Mouse (Mus musculus) kidney, postnatal 14 days (tissue): ENCODE results near the gene Prrxl1.
A peak's percentile ranks its signal among the peaks of the same experiment; 100 is the strongest.

ENCODE experiments used
- DNase-seq: peaks from one replicate; pipeline ENCODE4 v3.0.0; 2022; ENCODE audit warnings: mixed read lengths

Gene Prrxl1

DNA sequence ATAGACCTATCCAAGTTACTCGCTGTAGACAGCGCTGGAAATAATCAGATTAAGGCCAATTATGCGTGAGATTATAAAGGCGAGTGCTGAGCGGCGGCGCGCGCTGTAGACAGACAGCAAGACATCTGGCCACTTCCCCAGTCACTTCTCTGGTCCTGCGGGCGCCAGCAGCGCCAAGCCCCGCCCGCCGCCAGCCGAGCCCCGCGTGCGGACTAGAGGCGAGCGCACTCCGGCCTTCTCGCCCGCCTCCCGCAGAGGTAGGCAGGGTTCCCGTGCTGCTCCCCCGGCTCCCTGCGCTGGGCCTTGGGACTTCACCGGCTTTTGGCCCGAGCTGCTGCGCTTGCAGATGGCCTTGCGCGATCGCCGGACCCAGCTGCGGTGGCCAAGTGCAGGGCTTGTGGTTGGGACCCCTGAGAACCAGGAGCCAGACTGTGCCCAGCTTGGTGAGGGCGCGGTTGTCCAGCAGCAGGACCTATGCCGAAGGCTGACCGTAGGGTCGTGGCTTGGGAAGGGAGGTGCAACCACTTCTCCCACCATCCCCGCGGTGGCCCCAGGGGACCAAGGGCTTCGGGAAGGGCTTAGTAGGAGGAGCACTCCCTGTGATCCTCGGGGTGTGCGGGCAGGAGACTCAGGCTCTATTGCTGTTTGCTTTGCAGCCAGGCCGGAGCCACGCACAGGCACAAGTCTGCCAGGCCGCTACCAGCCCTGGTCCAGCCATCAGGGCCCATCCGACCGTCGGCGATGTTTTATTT lies at the start of gene Prrxl1:
Gene Prrxl1 (plus strand): TSS at position 118 of the 752 bp plus-strand sequence.
- DNase-seq: no peak

DNA sequence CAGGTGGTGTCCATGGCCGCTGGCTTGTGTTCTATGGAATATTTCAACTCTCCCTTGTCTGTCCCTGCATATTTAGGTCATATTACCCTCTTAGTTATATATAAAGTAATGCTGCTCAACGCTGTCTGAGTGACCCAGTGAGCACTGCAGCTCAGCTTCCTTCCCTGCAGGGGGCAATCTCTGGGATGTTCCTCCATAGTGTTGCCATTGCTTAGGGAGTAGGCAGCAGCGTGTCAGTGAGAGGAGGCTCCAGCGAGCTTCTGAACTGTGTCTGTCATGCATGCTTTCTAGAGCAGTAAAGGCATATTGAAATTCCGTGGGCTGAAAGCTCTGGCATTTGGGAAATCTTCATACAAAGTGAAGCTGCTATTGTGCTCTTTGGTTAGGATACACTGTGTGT lies 47.4 kb upstream of the Prrxl1 start:
- DNase-seq: no peak

DNA sequence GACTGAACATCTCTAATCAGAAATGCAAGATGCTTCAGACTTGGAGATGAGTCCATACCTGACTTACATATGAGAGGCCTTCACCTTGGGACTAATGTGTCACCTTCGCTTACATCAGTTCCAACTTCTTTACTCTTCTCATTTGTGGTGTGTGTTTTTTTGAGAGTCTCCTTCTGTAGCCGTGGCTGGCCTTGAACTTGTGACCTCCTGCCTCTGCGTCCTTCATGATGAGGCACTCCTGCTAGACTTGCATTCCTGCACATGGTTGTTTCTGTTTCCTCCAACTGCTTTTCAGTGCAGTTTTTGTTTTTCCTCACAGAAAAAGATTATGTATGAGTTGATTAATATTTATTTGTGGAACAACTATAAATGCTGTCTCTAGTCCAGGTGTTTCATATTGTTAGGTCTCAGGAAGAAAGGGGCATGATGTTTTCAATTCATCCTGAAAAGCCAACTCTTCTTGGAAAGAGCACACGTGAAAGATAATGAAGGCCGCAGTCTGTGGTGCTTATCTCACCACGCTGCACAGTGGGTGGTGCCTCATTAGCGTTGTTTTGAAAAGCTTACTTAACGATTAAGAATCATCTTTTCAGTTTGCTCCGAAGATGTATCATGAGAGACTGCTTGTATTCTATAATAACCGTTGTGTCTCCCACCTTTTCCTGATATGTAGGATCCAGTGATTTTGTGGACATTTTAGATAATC lies 45.9 kb upstream of the Prrxl1 start:
- no peak for DNase-seq

DNA sequence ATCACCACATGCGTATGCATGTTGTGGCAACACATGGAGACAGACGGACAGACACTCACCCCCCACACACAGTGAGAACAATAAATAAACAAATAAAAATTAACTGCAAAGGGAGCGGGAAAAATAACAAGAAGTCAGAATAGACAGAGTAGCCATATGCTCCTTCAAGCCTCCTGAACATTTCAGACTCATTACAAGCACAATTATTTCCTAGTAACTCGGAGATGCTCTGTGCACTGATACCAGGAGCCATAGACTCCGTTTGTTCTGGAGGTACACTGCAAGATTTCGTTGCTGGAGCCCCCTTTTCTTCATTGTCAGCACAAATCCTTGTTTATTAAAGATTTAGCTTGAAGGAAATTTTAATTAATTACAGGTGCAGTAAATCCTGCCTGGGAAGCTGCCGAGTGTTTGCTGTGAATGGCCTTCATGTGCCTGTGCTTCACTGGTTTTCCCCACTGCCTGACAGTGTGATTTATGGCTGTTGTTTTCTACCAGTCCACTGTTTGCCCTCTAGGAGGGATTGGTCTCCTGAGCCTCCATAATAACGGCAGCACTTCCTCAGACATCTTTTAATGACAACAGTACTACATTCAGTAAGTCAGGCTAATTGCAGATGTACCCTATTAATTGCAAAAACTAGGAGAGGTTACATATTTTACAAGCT lies 44.2 kb upstream of the Prrxl1 start:
- DNase-seq: no peak

DNA sequence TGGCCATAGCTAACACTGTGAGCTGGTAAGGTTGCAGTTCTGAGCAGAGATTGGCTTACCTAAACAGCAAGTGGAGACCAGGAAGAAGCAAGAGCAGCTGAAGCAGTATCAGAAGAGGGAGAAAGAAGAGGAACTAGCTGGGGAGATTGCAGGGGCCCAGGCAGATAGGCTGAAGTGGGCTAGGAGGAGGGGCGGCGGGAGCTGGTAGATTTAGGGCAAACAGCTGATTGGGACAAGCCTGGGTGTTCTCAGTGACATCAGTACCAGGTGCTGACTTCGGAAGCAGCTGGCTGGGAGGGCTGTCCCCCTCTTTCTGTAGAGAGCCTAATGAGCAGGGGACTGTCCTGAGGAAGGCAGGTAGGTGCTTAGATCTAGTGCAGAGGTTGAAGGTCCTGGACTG lies 37.8 kb upstream of the Prrxl1 start:
- no peak for DNase-seq

DNA sequence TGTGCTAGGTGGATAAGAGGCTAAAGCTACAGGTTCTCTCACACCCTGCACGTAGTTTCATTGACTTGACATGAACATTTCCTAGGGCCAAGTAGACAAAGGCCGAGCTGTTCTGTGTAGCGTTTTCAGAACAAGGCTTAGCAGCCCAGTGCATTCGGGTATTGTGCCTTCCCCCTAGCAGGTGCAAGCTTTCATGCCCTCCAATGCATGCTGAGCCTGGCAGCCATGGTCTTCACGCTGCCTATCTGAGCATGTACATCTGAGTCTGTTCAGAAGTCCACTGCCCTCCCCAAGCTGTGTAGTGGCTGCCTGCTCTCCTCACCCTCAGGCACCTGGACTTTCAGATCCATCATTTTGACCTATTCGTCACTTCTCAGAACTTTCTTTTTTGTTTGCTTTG lies 35.5 kb upstream of the Prrxl1 start:
- DNase-seq: no peak

DNA sequence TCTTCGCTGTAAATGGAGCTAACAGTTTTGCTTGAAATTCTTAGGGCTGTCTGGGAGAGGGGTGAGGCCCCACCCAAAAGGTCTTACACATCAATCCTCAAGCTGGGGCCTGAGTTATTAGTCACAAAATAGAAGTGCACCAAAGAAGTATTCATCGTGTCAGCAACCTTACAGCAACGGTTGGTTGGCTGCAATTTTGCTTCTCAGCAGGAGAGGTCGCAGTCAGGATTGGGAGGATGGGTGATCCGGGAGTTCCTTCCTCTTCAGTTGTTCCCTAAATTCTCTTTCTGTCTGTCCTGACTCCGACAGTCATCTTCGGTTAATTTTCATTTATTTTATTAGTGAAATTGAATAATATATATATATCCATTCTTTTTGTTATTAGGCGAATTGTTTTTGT lies 26.7 kb upstream of the Prrxl1 start:
- no peak for DNase-seq

DNA sequence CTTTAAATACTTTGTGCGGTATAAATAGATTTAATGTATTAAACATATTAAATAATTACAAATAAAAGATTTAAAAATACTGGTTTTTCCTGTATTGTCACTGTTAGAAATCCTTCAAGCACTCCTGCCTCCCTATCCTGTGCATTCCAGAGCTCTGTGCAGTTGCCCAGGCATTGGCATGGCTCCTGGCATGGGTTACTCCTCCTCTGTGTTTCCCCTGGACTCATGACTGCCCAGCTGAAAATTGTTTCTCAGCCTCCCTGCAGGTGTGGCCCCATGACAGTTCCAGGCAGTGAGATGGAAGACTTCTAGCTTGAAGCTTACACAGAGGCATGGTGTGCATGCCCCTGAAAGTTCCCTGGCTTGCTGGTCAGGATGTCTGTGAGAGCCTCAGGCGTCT lies 20.8 kb upstream of the Prrxl1 start:
- DNase-seq: peak; percentile 7

DNA sequence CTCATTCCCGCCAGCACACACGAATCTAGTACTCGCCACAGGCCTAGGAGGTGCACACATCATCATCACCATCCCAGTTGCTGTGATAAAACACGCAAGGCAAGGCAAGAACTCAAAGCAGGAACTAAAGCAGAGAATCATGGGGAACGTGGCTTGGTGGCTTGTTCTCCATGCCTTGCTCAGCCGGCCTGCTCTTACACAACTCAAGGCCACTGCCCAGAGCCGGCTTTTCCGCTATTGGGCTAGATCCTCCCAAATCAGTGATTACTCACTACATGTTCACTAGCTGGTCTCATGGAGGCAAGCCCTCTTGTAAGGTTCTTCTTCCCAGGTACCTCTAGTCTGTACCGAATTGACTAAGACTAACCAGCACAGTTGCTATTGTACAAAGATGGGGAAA lies 15.5 kb upstream of the Prrxl1 start:
- DNase-seq: no peak

DNA sequence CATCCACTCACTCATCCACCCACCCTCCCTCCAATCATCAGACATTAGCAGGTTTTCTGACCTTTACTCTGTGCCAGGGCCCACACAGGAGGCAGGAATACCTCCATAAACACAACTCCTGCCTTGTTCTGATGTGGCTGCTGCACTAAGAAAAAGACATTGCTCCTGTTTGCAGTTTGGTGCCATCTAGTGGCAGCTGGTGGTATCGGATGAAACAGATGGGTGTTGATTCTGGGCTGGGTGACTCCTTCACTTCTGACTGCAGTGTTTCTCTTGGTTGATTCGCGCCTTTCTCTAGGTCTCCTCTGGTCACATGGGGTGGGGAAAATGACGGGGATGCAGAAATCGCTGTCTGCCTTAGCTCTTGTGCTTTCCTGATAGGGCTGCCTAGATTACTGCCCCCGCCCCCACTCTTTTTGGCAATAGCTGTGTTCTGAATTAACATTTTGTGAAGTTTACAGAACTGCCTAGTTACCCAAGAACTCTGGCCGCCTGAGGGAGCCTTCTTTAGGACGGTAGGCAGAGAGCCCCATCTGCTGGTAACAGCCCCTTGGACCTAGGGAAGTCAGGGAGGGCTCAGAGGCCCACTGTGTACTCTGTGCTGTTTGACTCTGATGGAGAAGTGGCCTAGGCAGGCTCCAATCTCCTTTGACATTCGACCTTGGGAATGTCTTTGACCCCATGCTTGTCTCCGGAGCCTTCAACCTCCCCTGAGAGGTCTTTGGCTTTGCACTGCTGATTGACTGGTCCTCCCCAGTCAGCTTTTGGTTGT lies 12.0 kb upstream of the Prrxl1 start:
- DNase-seq: peak; percentile 79

DNA sequence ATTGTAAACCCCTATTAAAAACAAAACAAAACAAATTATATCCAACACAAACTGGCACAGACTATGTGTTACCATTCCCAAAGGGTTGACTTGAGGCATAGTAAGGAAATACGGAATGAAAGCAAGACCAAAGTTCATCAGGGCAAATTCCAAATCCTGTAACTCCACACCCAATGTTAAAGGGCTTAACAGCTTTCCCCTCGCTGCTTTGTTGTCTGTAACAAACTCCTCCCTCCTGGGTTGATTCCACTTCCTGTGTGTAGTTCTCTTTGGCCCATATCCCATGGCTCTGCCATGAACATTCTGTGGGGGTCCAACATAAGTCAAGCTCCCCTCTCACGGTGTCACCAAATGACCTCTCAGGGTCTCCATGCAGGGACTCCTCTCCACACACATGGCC lies 8.8 kb upstream of the Prrxl1 start:
- no peak for DNase-seq

DNA sequence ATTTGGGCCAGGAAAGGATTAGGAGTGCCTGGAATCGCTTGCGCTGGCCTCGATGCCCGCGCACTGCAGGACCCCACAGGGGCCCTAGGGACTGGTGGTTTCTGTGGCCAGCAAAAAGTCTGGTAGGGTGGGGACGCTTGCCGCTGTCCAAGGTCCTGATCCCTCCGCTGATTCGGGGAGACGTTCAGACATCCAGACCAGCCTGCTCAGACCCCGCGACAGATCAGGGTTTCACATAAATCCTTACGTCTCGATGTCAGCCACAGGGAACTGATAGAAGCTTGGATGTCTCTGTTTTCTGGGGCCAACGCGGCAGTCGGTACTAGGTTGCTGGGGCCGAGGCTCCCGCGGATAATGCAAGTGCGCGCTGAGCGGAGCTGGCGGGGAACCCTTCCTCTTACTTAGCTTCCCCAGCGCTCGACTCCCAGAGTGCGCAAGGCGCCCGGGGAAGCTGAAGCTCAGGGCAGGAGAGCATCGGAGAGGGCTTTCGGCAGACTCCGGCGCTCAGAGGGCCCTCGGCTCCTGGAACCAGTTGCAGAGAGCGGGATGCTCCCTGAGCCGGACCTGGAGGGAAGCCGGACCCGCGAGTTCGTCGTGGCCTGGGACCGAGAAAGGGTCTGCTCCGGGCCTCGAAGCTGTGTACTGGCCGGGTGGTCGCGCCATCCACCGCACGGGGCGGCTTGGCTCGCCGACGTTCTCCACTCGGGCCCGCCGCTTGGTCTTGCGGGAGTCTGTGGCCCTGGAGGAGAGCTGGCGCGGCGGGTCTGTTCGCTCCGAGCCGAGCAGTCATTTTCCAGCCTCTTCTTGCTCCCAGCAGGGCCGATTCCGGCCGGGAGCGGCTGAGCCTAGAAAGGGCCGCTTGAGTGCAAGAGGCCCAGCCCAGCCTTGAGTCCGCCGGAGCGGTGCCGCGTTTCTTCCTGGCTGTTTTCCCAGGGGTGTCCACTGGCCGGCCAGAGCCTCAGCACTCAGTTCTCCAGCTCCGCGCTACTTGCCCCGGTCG lies 1.7 kb upstream of the Prrxl1 start:
- peak; percentile 81 for DNase-seq

DNA sequence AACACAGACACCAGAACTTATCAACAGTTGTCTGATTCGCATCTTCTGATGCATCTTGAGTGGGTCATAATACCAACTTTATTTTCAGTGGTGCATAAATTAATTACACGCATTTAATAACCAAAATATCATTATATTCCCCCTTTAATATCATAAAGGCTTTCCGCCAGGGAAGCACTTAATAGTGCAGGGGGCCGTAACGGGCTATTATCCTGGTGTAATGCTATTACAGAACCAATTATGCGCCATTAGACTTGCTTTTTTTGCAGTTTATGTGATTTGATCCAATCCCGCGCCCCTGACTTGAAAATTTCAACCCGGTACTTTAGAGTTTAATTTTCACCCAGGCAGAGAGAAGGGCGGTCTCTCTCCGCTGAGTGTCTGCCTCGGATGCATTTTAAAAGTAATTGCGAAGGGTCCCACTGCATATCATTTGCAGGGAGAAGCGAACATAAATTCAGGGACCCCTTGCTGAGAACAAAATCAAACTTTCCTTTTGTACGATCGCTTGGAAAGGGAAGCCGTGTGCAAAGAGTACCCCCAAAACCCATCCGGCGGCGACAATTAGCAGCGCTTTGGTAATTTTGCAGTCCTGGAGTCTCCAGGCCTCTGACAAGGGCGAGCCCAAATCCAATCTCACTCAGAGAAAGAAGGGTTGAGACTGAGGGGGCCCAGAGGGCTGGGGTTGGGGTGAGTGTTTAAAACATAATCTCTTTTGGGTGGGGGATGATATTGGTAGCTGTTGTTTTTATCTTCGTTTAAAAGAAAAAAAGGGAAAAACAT lies 579 bp upstream of the Prrxl1 start:
- no peak for DNase-seq

DNA sequence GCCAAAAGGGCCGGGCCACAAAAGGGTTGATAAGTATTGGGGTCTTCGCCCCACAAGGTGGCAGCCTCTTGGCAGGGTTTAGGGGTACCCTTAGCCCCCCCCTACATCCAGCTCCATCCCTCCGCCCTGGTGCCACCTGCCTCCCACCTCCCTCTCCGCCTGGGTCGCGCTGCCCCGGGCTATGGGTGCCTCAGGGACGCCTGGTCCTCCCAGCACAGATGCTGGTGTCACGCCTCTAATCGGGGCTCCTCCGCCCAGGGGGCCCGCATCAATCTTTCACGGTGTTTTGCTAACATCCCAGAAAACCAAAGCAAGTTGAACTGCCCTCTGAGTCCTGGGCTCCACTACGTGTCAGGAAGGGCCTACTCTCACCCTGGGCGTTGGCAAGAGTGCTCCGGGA lies 903 bp downstream of the Prrxl1 start:
- DNase-seq: no peak

DNA sequence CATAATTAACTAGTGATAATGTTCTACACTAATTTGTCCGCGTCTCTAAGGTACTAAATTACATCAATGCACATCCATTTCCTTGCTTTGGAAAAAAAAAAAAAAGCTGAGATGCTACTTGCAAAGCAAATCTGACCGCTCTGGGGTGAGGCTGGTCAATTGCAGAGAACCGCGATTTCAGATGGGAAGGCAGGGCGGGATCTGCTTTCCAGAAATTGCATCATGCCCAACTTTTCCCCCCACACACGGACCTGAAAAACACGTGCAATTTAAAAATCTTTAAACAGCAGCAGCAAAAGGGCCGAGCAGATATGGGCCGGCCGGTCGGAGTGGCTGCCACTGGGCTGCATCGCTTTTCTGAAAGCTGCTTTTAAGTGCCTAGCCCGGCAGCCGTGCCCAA lies 6.3 kb downstream of the Prrxl1 start:
- DNase-seq: no peak

DNA sequence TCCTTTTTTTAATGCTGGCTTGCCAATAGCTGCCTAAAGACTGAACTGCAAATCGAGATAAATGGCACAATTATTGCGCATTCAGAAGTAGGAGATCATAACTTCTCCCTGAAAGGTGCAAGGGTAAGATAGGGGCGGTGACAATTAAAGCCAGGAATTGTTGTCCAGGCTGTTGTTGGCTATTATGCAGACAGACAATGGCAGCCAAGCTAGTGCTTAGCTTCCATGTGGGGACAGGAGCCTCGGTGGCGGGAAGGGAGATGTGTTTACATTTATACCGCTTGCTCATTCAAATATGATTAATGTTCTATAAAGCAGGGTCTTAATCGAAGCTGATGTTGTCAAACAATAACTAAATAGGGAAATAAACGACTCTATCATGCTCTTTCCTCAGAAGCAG lies 7.1 kb downstream of the Prrxl1 start:
- no peak for DNase-seq

DNA sequence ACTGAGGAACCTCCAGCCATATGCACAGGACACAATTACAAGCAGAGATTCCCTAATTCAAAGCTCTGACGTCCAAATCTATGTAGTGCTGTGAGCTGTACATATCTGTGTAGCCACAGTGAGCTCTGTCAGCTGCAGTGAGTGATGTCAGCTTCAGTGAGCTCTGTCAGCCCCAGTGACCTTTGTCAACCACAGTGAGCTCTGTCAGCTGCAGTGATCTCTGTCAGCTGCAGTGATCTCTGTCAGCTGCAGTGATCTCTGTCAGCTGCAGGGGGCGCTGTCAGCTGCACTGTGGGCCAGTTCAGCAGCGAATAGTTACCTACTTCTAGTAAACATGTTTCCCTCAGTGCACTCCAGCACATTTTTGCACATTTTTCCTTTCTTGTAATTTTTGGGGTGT lies 10.2 kb downstream of the Prrxl1 start:
- peak; percentile 49 for DNase-seq

DNA sequence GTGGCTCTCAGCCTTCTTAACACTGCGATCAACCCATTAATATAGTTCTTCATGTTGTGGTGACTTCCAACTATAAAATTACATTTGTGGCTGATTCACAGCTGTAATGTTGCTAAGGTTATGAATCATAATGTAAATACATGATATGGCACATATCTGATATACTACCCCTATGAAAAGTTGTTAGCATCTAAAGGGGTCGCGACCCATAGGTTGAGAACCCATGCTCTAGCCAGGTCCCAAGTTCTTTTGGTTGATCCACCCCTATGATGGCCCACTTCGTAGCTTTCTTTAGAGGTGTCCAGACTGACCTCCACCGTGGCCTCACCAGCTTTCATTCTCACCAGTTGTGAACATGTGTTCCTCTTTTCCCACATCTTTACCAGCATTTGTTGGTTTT lies 18.0 kb downstream of the Prrxl1 start:
- no peak for DNase-seq

DNA sequence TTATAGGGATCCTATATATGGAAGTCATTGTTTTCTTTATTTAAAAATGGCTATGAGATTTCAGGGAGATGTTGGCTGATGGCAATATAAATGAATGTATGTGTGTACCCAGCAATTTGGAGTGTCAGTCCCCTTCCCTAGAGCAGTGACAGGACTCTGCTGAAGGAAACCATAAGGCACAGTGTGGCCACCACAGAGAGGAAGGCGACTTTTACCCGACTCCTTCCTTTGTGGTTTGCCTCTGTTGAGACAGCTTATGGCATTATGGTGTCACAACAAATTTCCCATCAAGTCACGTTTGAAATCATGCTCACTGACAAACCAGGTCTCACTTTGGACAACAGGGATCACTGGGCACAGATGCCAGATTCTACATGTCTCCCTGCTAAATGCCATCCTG lies 25.0 kb downstream of the Prrxl1 start:
- no peak for DNase-seq

DNA sequence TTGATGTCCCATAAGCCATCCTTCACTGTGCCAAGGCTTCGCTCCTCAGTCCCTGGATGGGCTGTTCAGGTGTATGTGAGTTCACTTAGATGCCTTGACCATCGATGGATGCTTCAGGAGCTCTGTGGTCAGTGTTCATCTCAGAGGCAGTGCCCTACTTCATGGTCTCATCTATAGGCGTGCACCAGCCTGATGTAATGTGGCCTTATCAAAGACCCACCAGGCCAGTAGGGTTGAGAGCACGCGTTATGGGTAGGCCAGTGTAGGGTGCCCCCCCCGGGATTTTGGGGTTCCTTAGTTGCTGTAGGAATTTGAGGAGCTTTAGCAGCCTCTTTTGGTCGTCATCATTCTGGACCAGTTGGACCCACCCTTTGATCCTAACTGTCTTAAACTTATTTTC lies 25.6 kb downstream of the Prrxl1 start:
- DNase-seq: no peak

DNA sequence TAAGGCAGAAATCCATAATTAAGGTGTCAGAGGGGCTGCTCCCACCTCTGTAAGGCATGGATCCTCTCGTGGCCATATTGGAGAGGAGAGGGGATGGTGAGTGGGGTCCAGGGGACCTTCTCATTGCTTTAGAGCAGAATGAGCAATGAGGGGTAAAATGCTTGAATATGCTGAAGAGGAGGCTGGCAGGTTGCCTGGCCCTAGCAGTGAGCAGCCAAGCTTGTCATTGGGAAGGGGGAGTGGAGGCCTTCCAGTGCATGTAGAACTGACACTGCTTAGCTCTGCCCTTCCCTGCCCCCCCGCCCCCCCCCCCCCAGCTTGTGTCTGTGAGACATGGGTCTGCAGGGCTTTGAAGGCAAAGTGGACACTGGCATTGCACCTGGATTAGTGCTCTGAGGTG lies 28.1 kb downstream of the Prrxl1 start:
- DNase-seq: no peak
